Mouse (Mus musculus): Measurements from ENCODE around the gene Plek.

- TF ChIP-seq ZC3H11A (IDR thresholded peaks at IDR 0.05; ENCODE audit: borderline replicate concordance, low read depth, low read length) (no peak), CHD2 (IDR thresholded peaks at IDR 0.05; ENCODE audit: low read depth, low read length) (no peak), MAFK (IDR thresholded peaks at IDR 0.05; ENCODE audit: insufficient read depth, low read depth, low read length) (no peak)
These were observed 80.2 kb downstream of the Plek start for GRCm38 (mm10) chr11:16972027-16972426.
